Mouse (Mus musculus) kidney, adult 2 months (tissue): ENCODE measurements around the gene Mettl23.

Source experiments
- CTCF ChIP-seq: fragments of 200-500 bp; conservative IDR thresholded peaks from 2 replicates; pipeline ENCODE4 v1.5.1; 2011; ENCODE audit warnings: low read depth, mild to moderate bottlenecking, control low read depth, low read length, moderate library complexity, mixed read lengths; ENCODE audit not compliant: insufficient read depth, insufficient read length
- POLR2A ChIP-seq: fragments of 200-500 bp; IDR thresholded peaks from one replicate; pipeline ENCODE4 v1.6.1; 2011; ENCODE audit warnings: low read depth, low read length, control low read depth

- TF ChIP-seq CTCF: no peak
- TF ChIP-seq POLR2A: no peak
These were observed 382 bp upstream of the Mettl23 start for GRCm38 (mm10) chr11:116842531-116843260.
